Mouse (Mus musculus) lung, embryonic 16.5 days (tissue): ENCODE data around the gene Rgs16. TPM values are rescaled to one million over a fixed set of nuclear protein-coding genes. Genes with fewer than 3 reads are reported as not detected.

Experiments used
- ATAC-seq: fragments of 200-750 bp; cut with Nextera tagmentation; 2 replicates; pipeline ENCODE4 v1.8.0; 2017; ENCODE audit warnings: low read depth, mild to moderate bottlenecking, moderate library complexity
- H3K27ac ChIP-seq: fragments of 300-500 bp; sonication (generic); 2 replicates; pipeline ENCODE4 v1.5.1; 2014; ENCODE audit warnings: mild to moderate bottlenecking, control low read depth, low read length
- H3K27me3 ChIP-seq: fragments of 300-500 bp; sonication (generic); 2 replicates; pipeline ENCODE4 v1.6.1; 2014; ENCODE audit warnings: low read depth, low read length, mixed read lengths; ENCODE audit not compliant: control insufficient read depth, insufficient read depth
- H3K36me3 ChIP-seq: fragments of 300-500 bp; sonication (generic); 2 replicates; pipeline ENCODE4 v1.6.1; 2014; ENCODE audit warnings: low read length; ENCODE audit not compliant: control insufficient read depth, insufficient read depth
- H3K4me1 ChIP-seq: fragments of 300-500 bp; sonication (generic); replicated peaks from 2 replicates; pipeline ENCODE4 v1.6.1; 2014; ENCODE audit warnings: low read length, mixed read lengths; ENCODE audit not compliant: control insufficient read depth, insufficient read depth
- H3K4me2 ChIP-seq: fragments of 300-500 bp; sonication (generic); 2 replicates; pipeline ENCODE4 v1.6.1; 2014; ENCODE audit warnings: low read depth, low read length, control low read depth
- H3K4me3 ChIP-seq: fragments of 300-500 bp; sonication (generic); 2 replicates; pipeline ENCODE4 v1.5.1; 2014; ENCODE audit warnings: mild to moderate bottlenecking, low read length, control low read depth
- H3K9ac ChIP-seq: fragments of 300-500 bp; sonication (generic); 2 replicates; pipeline ENCODE4 v1.6.1; 2014; ENCODE audit warnings: low read length, control low read depth
- H3K9me3 ChIP-seq: fragments of 300-500 bp; sonication (generic); 2 replicates; pipeline ENCODE4 v1.6.1; 2016; ENCODE audit warnings: low read length; ENCODE audit not compliant: control insufficient read depth
- WGBS: fragments of 180-500 bp; shearing (Covaris S2); extraction: QIAGEN DNeasy Blood & Tissue Kit; methylation state at CpG from one replicate; pipeline ENCODE4 v1.1.7; 2014; 5-methylcytosine and 5-hydroxymethylcytosine counted together
- polyA plus RNA-seq: library from polyadenylated mRNA; unstranded; fragments of >200 nt; fragmentation: Nextera tagmentation; extraction: Ambion mirVana; gene quantifications from 2 replicates; pipeline ENCODE4 v1.2.1, GENCODE M21; 2015

The Rgs16 gene
- polyA plus RNA-seq, 1 experiment from 2014 or later, result 1.9 TPM

DNA sequence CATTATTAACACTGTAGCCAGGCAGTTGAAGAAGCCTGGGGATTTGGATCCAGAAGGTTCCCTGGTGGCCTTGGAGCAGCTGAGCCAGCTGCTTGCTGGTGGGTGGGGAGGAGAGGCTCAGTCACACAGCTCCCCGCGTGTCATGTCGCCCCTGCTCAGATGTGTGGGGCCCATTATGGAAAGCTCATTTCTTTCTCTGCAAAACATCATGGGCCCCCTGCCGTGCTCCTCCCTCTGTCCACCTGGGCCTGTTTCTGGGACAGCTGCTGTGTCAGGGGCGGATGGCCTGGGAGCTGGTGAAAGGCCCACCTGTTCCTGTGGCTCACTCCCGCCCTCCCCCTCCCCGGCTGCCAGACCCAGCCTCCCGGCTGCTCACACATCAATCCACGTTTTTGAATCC, 7.0 kb upstream of the Rgs16 start:
- Histone ChIP-seq H3K27ac (no peak overlapping the region), H3K27me3 (peaks cover 8% of the 10 kb centered on the region), H3K4me2 (no peak overlapping the region), H3K4me3 (no peak overlapping the region), H3K9me3 (no peaks in the 10 kb centered on the region), H3K9ac (no peak overlapping the region), H3K36me3 (no peaks in the 10 kb centered on the region), H3K4me1 (peaks cover 5% of the 10 kb centered on the region; the same call in 1 of the 2 replicates)
- ATAC-seq, result no peak
- 38% methylated on average over 7 of the region's 9 CpGs for WGBS

GRCm38 (mm10) chr1:153734866-153735265, 5.3 kb upstream of the Rgs16 start:
- no peak overlapping the region for H3K4me2 ChIP-seq
- H3K9me3 ChIP-seq, result no peaks in the 10 kb centered on the region
- H3K36me3 ChIP-seq, result no peaks in the 10 kb centered on the region
- no peak overlapping the region for H3K9ac ChIP-seq
- no peak overlapping the region for H3K27ac ChIP-seq
- peaks cover 5% of the 10 kb centered on the region; the same call in 1 of the 2 replicates for H3K4me1 ChIP-seq
- WGBS, result 54% methylated on average over 4 of the region's 4 CpGs
- H3K27me3 ChIP-seq, result peaks cover 25% of the 10 kb centered on the region
- no peak overlapping the region for H3K4me3 ChIP-seq
- ATAC-seq, result no peak

DNA sequence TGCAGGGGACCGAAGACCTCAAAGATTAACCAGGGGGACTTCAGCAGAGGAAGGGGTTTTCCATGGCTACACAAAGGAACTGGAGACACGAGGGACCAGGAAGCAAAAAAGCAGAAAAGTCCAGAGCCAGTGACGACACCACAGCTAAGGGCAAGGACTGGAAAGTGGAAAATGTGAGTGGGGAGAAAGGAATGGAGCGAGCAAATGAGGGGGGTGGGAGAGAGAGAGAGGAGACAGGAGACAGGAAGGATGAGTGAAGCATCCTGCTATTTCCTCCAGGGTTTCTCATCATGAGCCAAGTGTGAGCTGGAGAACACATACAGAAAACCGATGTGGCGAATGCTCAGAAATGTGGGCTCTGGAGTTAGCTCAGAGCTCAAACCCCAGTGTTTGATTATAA, 4.1 kb upstream of the Rgs16 start:
- H3K9me3 ChIP-seq, result no peaks in the 10 kb centered on the region
- H3K36me3 ChIP-seq, result no peaks in the 10 kb centered on the region
- H3K9ac ChIP-seq, result no peak overlapping the region
- H3K27ac ChIP-seq, result no peak overlapping the region
- no peak overlapping the region for H3K4me3 ChIP-seq
- no peak for ATAC-seq
- WGBS, result 50% methylated on average over 6 of the region's 6 CpGs
- peaks cover 33% of the 10 kb centered on the region for H3K27me3 ChIP-seq
- peaks cover 8% of the 10 kb centered on the region for H3K4me1 ChIP-seq
- H3K4me2 ChIP-seq, result no peak overlapping the region

GRCm38 (mm10) chr1:153737101-153738085, 2.8 kb upstream of the Rgs16 start:
- Histone ChIP-seq H3K4me2 (no peak overlapping the region), H3K27ac (no peak overlapping the region), H3K4me3 (no peak overlapping the region), H3K36me3 (no peaks in the 10 kb centered on the region), H3K4me1 (peaks cover 8% of the 10 kb centered on the region), H3K27me3 (peaks cover 37% of the 10 kb centered on the region), H3K9me3 (no peaks in the 10 kb centered on the region), H3K9ac (no peak overlapping the region)
- 47% methylated on average over 9 of the region's 9 CpGs for WGBS
- ATAC-seq, result no peak

DNA sequence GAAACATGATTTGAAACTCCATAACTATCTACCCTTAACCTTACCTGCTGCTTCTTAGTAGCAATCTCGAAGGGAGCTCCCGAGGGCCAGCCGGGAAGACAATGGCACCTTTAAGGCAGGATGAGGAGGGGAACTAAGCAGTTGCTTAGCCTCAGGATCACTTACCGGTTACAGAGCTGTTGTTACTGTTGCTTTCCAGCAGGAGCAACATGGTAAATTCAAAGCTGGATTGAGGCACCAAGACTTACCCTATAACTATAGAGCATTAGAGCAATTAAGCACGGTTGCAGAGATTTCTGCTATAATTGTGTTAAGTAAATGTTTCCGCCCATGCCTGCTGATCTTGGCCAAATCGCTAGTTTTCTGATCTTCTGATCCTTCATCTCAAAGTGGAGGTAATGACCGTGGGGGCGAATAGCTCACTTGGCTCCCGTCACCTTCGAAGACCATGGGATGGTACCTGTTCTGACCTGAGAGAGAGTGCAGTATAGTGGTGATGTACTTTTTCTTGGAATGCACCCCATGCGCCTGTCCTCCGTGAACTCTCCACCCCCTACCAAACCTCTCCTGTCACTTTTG, 623 bp upstream of the Rgs16 start:
- no peaks in the 10 kb centered on the region for H3K9me3 ChIP-seq
- H3K27ac ChIP-seq, result no peak overlapping the region
- H3K36me3 ChIP-seq, result no peaks in the 10 kb centered on the region
- H3K9ac ChIP-seq, result no peak overlapping the region; the same call in 1 of the 2 replicates
- peaks cover 37% of the 10 kb centered on the region for H3K27me3 ChIP-seq
- no peak for ATAC-seq
- peak overlapping the region; percentile 73 for H3K4me2 ChIP-seq
- H3K4me3 ChIP-seq, result peak overlapping the region; percentile 46
- 14% methylated on average over 13 of the region's 13 CpGs for WGBS
- peaks cover 3% of the 10 kb centered on the region for H3K4me1 ChIP-seq

DNA sequence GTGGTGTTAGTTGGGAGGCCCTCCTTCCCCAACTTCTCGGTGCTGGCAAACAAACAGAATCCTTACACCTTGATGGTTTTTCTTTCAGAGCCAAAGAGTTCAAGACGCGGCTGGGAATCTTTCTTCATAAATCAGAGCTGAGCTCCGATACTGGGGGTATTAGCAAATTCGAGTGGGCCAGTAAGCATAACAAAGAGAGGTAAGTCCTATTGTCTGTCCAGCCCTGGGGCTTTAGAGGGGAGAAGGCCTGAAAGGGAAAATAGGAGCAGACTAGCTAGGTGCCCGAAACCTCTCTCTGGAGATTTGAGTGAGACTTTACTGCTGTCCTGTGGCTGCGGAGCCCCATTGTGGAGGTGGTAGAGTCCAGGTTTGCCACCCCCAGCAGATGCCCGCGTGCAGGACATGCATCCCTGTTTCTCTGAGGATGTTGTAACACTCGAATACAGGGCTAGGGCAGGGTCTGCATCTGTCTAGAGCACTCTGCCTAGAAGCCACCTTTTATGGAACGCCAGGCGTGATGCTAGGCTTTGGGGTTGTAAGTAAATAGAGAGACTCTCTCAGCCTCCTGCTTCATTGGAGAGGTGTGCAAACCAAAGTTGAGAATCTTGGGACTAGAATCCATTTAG, 739 bp downstream of the Rgs16 start:
- Histone ChIP-seq H3K4me1 (peaks cover 3% of the 10 kb centered on the region), H3K9ac (no peak overlapping the region), H3K27ac (no peak overlapping the region), H3K27me3 (peaks cover 37% of the 10 kb centered on the region), H3K36me3 (no peaks in the 10 kb centered on the region), H3K9me3 (no peaks in the 10 kb centered on the region), H3K4me2 (peak overlapping the region; percentile 73; the same call in 1 of the 2 replicates), H3K4me3 (peak overlapping the region; percentile 46)
- 46% methylated on average over 12 of the region's 12 CpGs for WGBS
- no peak for ATAC-seq

DNA sequence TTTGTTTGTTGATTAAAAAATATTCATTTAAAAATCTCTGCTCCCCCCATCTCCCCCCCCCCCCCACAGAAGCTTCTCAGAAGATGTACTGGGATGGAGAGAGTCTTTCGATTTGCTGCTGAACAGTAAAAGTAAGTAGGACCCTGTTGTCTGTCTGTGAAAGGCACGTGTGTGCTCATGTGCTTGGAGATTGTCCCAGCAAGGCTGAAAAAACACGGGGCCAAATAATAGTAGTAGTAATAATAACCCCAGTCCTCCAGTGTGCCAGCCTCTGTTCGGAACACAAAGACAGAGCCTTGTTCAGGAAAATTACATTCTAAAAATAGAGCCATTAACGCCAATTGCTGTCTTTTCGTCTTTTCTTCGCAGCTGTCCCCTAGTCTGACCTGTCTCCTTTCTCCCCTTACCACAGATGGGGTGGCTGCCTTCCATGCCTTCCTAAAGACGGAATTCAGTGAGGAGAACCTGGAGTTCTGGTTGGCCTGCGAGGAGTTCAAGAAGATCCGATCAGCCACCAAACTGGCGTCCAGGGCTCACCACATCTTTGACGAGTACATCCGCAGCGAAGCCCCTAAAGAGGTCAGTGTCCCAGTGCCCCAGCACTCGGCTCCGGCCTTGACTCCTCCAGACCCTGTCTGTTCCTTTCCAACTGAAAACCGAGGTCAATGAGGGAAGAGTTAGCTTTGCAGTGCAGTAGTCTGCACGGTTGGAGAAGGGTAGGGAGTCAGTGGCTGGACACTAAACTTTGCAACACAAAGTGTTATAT, 1.6 kb downstream of the Rgs16 start:
- Histone ChIP-seq H3K4me1 (peaks cover 3% of the 10 kb centered on the region), H3K9ac (no peak overlapping the region; the same call in 1 of the 2 replicates), H3K36me3 (no peaks in the 10 kb centered on the region), H3K27ac (no peak overlapping the region), H3K27me3 (peaks cover 37% of the 10 kb centered on the region), H3K4me2 (no peak overlapping the region), H3K9me3 (no peaks in the 10 kb centered on the region), H3K4me3 (no peak overlapping the region)
- ATAC-seq, result no peak
- WGBS, result 72% methylated on average over 18 of the region's 18 CpGs

DNA sequence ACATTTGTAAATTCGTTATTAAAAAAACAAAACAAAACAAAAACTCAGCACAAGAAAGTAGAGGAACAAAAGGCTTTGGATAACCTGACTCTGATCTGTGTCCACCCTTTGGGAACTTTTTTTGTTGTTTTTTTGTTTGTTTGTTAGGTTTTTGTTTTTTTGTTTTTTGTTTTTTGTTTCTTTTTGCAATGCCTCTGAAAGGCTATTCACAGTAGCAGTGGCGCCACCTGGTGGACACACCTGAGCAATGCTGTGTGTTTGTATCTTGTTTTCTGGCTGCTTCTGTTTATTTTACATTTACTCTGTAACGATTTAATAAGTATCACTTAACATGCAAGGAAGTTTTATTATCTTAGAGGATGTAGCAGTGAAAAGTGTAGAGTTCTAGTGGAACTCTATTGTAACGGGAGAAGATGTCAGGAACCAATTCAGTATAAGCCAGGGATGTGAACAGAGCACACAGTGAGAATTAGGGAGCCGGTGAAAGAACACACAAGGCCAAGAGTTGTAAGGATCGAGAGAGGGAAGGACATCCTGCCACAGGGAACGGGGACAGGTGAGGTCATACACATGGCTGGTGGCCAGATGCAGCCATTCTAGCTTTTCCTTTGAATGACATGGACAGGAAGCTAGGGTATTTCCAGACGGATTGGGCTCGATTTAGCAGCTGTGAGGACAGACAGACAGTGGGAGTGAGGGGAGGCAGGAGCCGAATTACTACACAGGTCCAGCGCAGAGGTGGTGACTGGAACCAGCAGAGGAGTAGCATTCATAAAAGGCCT, 2.4 kb downstream of the Rgs16 start:
- H3K9me3 ChIP-seq, result no peaks in the 10 kb centered on the region
- no peak overlapping the region for H3K9ac ChIP-seq
- no peak overlapping the region for H3K4me2 ChIP-seq
- H3K36me3 ChIP-seq, result no peaks in the 10 kb centered on the region
- 0 out of 2 replicates have a peak, but pooled peaks have one; percentile 8 for ATAC-seq
- H3K4me3 ChIP-seq, result no peak overlapping the region
- H3K27me3 ChIP-seq, result peaks cover 33% of the 10 kb centered on the region
- peaks cover 3% of the 10 kb centered on the region for H3K4me1 ChIP-seq
- H3K27ac ChIP-seq, result no peak overlapping the region
- WGBS, result 43% methylated on average over 11 of the region's 11 CpGs
